Mouse (Mus musculus) brain, embryonic 14.5 days (tissue): ENCODE data around the gene Pid1.

Experiments used
- CTCF ChIP-seq: fragments of 200-500 bp; IDR thresholded peaks from 2 replicates; pipeline ENCODE4 v1.5.1; 2012; ENCODE audit warnings: inconsistent platforms, mild to moderate bottlenecking, moderate library complexity, borderline replicate concordance; ENCODE audit not compliant: insufficient read depth, insufficient read length; ENCODE audit errors: extremely low read depth
- POLR2A ChIP-seq: fragments of 200-500 bp; IDR thresholded peaks from 2 replicates; pipeline ENCODE4 v1.6.1; 2012; ENCODE audit warnings: mild to moderate bottlenecking, inconsistent platforms, borderline replicate concordance; ENCODE audit not compliant: poor library complexity, insufficient read depth, insufficient read length, severe bottlenecking; ENCODE audit errors: extremely low read depth

- TF ChIP-seq CTCF = no peak
- no peak for TF ChIP-seq POLR2A
Observed at GRCm38 (mm10) chr1:84367733-84368132, 3.8 kb upstream of the Pid1 start.
